Mouse (Mus musculus): ENCODE measurements at regions not wholly inside any gene's neighbourhood (a gene's known extent, or its start where the extent isn't known, plus 50 kb on each side); places are given as distances from the start of the nearest gene placed in this dataset.

DNA sequence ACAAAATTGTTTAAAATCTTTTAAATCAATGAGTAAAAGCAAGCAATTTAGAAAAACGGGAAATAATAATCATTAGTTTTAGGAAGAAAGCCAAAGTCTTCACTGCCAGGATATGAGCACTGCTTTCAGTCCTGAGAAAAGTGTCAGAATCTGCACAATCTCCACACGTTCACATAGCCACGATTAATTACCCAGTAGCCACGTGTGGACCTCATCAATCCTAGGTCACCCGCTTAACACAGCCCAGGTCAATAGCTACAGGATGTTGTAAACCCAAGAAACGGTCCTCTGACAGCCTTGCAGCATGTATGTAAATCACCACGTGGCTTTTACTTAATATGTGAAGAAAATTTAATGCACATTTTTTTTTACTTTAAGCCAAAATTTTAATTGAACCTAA lies 773.2 kb downstream of the Dach1 start:
- TF ChIP-seq EP300 (optimal IDR thresholded peaks at IDR 0.05) (no peak), CTCF (IDR thresholded peaks at IDR 0.05; ENCODE audit: low read depth) (no peak)
